Mouse (Mus musculus): Measurements from ENCODE around the gene Nlrx1. TPM values are rescaled to one million over a fixed set of nuclear protein-coding genes. Genes with fewer than 3 reads are reported as not detected.

Gene Nlrx1
- polyA plus RNA-seq, 1 experiment from 2014 or later = 5.6 TPM

DNA sequence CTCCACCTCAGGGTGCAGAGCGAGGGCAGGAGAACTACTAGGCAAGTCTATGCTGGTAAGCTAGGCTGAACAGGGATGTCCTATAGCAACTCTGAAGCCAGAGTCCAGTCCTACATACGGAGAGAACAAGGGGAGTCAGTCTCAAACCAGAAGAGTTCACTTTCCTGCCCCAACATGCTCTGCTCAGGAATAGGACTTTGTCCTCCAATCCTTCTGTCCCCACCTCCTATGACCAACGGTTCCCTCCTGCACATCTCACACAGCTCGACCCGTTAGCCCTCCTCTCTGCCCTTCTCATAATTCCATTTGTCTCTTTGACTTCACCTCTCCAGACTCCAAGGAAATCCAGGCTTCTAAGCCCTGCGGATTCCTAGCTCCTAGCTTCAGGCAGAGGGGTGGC lies 20.5 kb downstream of the Nlrx1 start:
- peaks cover 12% of the 10 kb centered on the region for H3K4me1 ChIP-seq (ENCODE audit: control insufficient read depth, insufficient read depth, low read length)
- WGBS = 83% methylated on average over 6 of the region's 6 CpGs
- ATAC-seq (ENCODE audit: low FRiP score, low TSS enrichment) = no peak
- H3K4me2 ChIP-seq (replicated peaks; ENCODE audit: low read depth, low read length) = no peak overlapping the region
- H3K27ac ChIP-seq (ENCODE audit: low read depth, low read length) = no peak overlapping the region
- no peaks in the 10 kb centered on the region for H3K9me3 ChIP-seq (ENCODE audit: control insufficient read depth, low read length)
- no peak overlapping the region for H3K4me3 ChIP-seq (ENCODE audit: low read length)
- H3K9ac ChIP-seq (ENCODE audit: low read depth, low read length) = no peak overlapping the region
- no peaks in the 10 kb centered on the region; the same call in 1 of the 2 replicates for H3K27me3 ChIP-seq (ENCODE audit: control insufficient read depth, insufficient read depth, low read length)
- no peaks in the 10 kb centered on the region for H3K36me3 ChIP-seq (ENCODE audit: control insufficient read depth, insufficient read depth, low read length)

DNA sequence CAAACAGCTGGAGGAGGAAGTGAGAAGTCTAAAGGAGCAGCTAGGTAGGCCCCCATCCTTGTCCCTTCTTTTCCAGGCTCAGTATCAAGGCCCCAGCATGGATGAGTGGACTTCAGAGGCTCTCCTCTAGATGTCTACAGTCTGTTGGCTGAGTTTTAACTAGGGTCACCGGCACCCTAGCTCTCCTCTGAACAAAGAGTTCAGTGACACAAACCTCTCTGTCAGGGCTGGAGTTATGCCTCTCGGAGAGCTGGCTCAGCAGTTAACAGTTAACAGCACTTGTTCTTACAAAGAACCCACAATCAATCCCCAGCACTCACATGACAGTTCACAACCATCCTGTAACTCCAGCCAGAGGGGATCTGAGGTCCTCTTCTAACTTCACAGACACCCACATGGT lies 24.8 kb downstream of the Nlrx1 start:
- H3K36me3 ChIP-seq (ENCODE audit: control insufficient read depth, insufficient read depth, low read length) = no peaks in the 10 kb centered on the region
- H3K27ac ChIP-seq (ENCODE audit: low read depth, low read length) = no peak overlapping the region
- no peak overlapping the region for H3K9ac ChIP-seq (ENCODE audit: low read depth, low read length)
- H3K4me3 ChIP-seq (ENCODE audit: low read length) = no peak overlapping the region
- H3K4me2 ChIP-seq (replicated peaks; ENCODE audit: low read depth, low read length) = no peak overlapping the region
- no peak for ATAC-seq (ENCODE audit: low FRiP score, low TSS enrichment)
- H3K27me3 ChIP-seq (ENCODE audit: control insufficient read depth, insufficient read depth, low read length) = no peaks in the 10 kb centered on the region
- WGBS = 25% methylated on average over 2 of the region's 2 CpGs
- no peaks in the 10 kb centered on the region for H3K4me1 ChIP-seq (ENCODE audit: control insufficient read depth, insufficient read depth, low read length)
- H3K9me3 ChIP-seq (ENCODE audit: control insufficient read depth, low read length) = no peaks in the 10 kb centered on the region

DNA sequence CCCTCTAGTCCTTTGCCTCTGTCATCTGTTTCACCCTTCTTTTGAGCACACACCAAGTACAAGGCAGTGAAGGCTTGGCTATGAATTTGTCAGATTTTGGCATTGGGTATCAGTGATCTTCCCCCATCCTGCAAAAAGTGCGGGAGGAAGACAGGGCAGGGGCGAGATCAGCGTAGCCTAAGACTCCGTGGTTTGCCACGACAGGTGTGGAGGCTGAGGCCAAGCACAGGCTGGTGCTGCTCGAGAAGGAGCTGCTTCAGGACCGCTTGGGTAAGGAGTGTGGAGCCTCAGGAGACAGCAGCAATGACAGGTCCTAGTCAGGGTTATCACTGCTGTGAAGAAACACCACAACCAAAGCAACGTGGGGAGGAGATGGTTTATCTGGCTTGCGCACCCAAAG lies 27.0 kb downstream of the Nlrx1 start:
- ATAC-seq (ENCODE audit: low FRiP score, low TSS enrichment) = no peak

DNA sequence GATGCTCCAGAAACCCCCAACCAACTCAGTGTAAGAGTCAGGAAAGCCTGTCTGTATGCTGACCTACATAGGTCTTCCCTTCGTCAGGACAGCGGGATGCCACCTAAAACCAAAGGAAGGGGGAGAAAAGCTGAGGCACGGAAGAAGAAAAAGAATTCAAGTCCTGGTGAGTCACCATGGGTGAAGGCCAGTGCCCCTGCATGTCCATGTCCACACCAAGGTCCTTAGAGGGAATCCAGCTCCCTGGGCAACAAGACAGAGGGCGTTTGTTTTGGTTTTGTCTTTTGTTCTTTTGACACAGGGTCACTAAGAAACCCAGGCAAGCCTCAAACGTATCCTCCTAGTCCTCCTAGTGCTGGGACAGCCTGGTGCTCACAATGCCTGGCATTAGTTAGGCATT lies 27.5 kb downstream of the Nlrx1 start:
- peaks cover 5% of the 10 kb centered on the region; the same call in 1 of the 2 replicates for H3K4me1 ChIP-seq (ENCODE audit: control insufficient read depth, insufficient read depth, low read length)
- no peaks in the 10 kb centered on the region for H3K27me3 ChIP-seq (ENCODE audit: control insufficient read depth, insufficient read depth, low read length)
- H3K4me2 ChIP-seq (replicated peaks; ENCODE audit: low read depth, low read length) = no peak overlapping the region
- no peak for ATAC-seq (ENCODE audit: low FRiP score, low TSS enrichment)
- no peaks in the 10 kb centered on the region for H3K36me3 ChIP-seq (ENCODE audit: control insufficient read depth, insufficient read depth, low read length)
- no peaks in the 10 kb centered on the region for H3K9me3 ChIP-seq (ENCODE audit: control insufficient read depth, low read length)
- no peak overlapping the region for H3K9ac ChIP-seq (ENCODE audit: low read depth, low read length)
- no peak overlapping the region for H3K27ac ChIP-seq (ENCODE audit: low read depth, low read length)
- 64% methylated on average over 5 of the region's 5 CpGs for WGBS
- H3K4me3 ChIP-seq (ENCODE audit: low read length) = no peak overlapping the region

More for the DNA sequence above, 27.0 kb downstream of the Nlrx1 start:
- 77% methylated on average over 9 of the region's 9 CpGs for WGBS
- H3K27ac ChIP-seq (ENCODE audit: low read depth, low read length) = no peak overlapping the region
- no peak overlapping the region for H3K4me2 ChIP-seq (replicated peaks; ENCODE audit: low read depth, low read length)
- no peaks in the 10 kb centered on the region for H3K9me3 ChIP-seq (ENCODE audit: control insufficient read depth, low read length)
- no peaks in the 10 kb centered on the region for H3K27me3 ChIP-seq (ENCODE audit: control insufficient read depth, insufficient read depth, low read length)
- no peak overlapping the region for H3K9ac ChIP-seq (ENCODE audit: low read depth, low read length)
- H3K4me1 ChIP-seq (ENCODE audit: control insufficient read depth, insufficient read depth, low read length) = peaks cover 3% of the 10 kb centered on the region; the same call in 1 of the 2 replicates
- H3K4me3 ChIP-seq (ENCODE audit: low read length) = no peak overlapping the region
- no peaks in the 10 kb centered on the region for H3K36me3 ChIP-seq (ENCODE audit: control insufficient read depth, insufficient read depth, low read length)

DNA sequence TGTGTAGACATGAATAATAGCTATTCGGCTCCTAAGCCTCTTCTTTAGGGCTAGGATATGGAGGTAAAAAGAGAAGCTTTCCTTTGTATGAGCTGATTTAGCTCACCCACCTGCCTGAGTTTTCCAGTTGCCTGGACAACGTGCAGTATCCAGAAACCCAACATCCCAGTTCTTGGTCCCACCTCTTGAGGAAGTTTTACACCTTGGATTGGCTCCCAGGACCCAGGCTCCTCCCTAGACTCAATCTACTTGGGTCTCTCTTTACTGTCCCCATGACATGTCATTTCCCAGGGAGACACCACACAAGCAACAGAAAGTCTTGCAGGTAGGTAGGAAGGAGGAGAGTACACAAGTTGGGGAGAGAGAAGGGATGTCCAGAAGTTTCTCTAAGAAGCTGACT lies 28.0 kb downstream of the Nlrx1 start, which contains the start of gene Ccdc153:
TSS of gene Ccdc153 (plus strand) at position 278 of the 400 bp plus-strand sequence.
- Histone ChIP-seq H3K9ac (ENCODE audit: low read depth, low read length) (no peak within 1 kb of the TSS), H3K4me1 (ENCODE audit: control insufficient read depth, insufficient read depth, low read length) (peaks cover 9% of the 10 kb centered on the region; the same call in 1 of the 2 replicates), H3K36me3 (ENCODE audit: control insufficient read depth, insufficient read depth, low read length) (no peaks in the 10 kb centered on the region), H3K4me2 (replicated peaks; ENCODE audit: low read depth, low read length) (no peak within 1 kb of the TSS), H3K4me3 (ENCODE audit: low read length) (no peak within 1 kb of the TSS), H3K9me3 (ENCODE audit: control insufficient read depth, low read length) (no peaks in the 10 kb centered on the region), H3K27ac (ENCODE audit: low read depth, low read length) (no peak within 1 kb of the TSS), H3K27me3 (ENCODE audit: control insufficient read depth, insufficient read depth, low read length) (no peaks in the 10 kb centered on the region)
- ATAC-seq (ENCODE audit: low FRiP score, low TSS enrichment) = no peak
- WGBS = 67% methylated on average over 2 of the region's 2 CpGs

DNA sequence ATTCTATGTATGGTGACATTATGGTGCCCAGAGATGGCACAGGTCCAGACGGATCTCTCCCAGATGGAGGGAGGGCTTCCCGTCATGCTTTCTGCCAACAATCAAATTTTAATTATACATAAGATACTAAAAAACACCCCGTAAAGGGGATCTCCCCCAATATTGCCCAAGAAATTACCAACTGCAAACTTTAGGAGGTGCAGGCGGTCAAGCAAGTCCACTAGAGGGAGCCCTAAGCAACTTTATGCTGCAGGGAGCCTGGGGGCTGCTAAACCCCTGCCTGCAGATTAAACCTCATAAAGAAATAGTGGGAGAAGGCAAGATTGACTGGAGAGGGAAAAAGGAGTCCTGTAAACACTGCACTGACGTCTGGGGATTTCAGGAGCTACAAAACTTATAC lies 29.0 kb downstream of the Nlrx1 start:
- H3K9ac ChIP-seq (ENCODE audit: low read depth, low read length) = no peak overlapping the region
- no peaks in the 10 kb centered on the region for H3K36me3 ChIP-seq (ENCODE audit: control insufficient read depth, insufficient read depth, low read length)
- no peaks in the 10 kb centered on the region for H3K9me3 ChIP-seq (ENCODE audit: control insufficient read depth, low read length)
- no peaks in the 10 kb centered on the region for H3K27me3 ChIP-seq (ENCODE audit: control insufficient read depth, insufficient read depth, low read length)
- H3K4me2 ChIP-seq (replicated peaks; ENCODE audit: low read depth, low read length) = no peak overlapping the region
- H3K27ac ChIP-seq (ENCODE audit: low read depth, low read length) = no peak overlapping the region
- H3K4me3 ChIP-seq (ENCODE audit: low read length) = no peak overlapping the region
- no peak for ATAC-seq (ENCODE audit: low FRiP score, low TSS enrichment)
- WGBS = 10% methylated on average over 5 of the region's 5 CpGs
- peaks cover 9% of the 10 kb centered on the region; the same call in 1 of the 2 replicates for H3K4me1 ChIP-seq (ENCODE audit: control insufficient read depth, insufficient read depth, low read length)

DNA sequence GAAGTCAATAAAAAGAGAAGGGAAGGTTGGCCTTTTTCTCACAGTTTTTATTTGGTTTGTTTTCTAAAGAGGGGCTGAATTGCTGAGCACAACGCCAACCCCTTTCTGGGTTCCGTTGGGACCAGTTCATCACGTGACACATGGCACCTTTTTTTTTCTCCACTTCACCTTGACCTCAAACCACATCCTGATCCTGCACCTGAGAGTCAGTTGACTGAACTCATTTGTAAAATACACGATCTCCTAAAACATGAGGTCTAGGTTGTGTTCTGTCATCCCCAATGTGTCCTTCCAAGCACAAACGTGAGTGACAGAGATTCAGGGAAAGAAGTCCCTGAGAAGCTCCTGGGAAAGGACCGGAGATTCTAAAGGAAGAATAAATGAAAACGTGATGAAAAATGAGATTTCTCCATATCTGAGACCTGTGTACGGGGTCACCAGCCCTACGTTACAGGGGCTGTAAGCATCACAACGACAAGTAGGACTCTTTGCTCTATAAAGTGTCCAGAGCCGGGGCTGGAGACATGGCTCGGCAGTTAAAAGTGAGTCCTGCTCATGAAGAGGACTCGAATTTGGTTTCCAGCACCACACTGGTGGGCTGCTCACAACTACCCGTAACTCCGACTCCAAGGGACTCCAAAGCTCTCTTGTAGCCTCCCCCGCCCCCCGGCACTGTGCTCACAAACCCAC lies 29.8 kb downstream of the Nlrx1 start:
- Histone ChIP-seq H3K9ac (ENCODE audit: low read depth, low read length) (no peak overlapping the region), H3K4me2 (replicated peaks; ENCODE audit: low read depth, low read length) (no peak overlapping the region), H3K27ac (ENCODE audit: low read depth, low read length) (no peak overlapping the region), H3K4me1 (ENCODE audit: control insufficient read depth, insufficient read depth, low read length) (peaks cover 9% of the 10 kb centered on the region; the same call in 1 of the 2 replicates), H3K27me3 (ENCODE audit: control insufficient read depth, insufficient read depth, low read length) (no peaks in the 10 kb centered on the region), H3K4me3 (ENCODE audit: low read length) (no peak overlapping the region), H3K36me3 (ENCODE audit: control insufficient read depth, insufficient read depth, low read length) (no peaks in the 10 kb centered on the region), H3K9me3 (ENCODE audit: control insufficient read depth, low read length) (no peaks in the 10 kb centered on the region)
- no peak for ATAC-seq (ENCODE audit: low FRiP score, low TSS enrichment)
- WGBS = 78% methylated on average over 17 of the region's 17 CpGs

DNA sequence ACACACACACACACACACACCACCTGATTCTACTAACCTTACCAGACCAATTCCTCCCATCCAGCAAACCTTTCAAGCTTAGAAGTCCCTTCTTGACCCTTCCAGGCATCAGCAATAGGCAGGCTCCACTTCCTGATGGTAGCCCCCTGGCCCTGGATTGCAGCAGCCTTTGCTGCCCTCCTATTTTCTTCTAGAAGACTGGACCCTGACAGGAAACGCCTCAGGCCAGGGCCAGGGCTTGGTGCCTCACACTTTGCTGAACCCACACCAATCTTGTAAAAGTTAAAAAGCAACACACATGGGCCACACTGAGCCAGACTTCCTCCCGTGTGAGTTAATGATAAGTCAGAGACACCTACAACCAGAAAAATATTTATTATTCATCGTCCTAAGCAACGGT lies 31.3 kb downstream of the Nlrx1 start:
- H3K9ac ChIP-seq (ENCODE audit: low read depth, low read length) = no peak overlapping the region
- no peak overlapping the region for H3K4me3 ChIP-seq (ENCODE audit: low read length)
- 49% methylated on average over 4 of the region's 4 CpGs for WGBS
- H3K9me3 ChIP-seq (ENCODE audit: control insufficient read depth, low read length) = no peaks in the 10 kb centered on the region
- H3K36me3 ChIP-seq (ENCODE audit: control insufficient read depth, insufficient read depth, low read length) = no peaks in the 10 kb centered on the region
- peak overlapping the region; percentile 51; the same call in 1 of the 2 replicates for H3K27ac ChIP-seq (ENCODE audit: low read depth, low read length)
- no peak for ATAC-seq (ENCODE audit: low FRiP score, low TSS enrichment)
- peaks cover 13% of the 10 kb centered on the region; the same call in 1 of the 2 replicates for H3K4me1 ChIP-seq (ENCODE audit: control insufficient read depth, insufficient read depth, low read length)
- H3K4me2 ChIP-seq (replicated peaks; ENCODE audit: low read depth, low read length) = no peak overlapping the region
- no peaks in the 10 kb centered on the region for H3K27me3 ChIP-seq (ENCODE audit: control insufficient read depth, insufficient read depth, low read length)

DNA sequence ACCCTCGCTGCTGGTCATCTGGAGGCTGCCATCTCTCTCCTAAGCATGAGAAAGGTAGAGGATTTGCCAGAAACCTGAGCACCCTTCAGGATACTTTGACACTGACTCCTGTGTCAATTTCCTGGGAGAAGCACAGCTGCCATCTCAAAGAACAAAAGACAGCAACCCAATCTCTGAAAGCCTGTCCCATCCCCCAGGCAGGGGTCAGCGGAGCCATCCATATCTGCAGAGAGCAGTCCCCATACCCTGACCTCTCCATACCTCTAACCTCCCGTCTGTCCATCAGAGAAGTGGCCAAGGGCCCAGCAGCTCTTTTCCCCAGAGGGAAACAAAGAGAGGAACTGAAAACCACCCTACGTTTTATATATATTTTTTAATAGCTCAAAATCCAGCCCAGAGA lies 31.8 kb downstream of the Nlrx1 start:
- Histone ChIP-seq H3K9ac (ENCODE audit: low read depth, low read length) (no peak overlapping the region), H3K4me2 (replicated peaks; ENCODE audit: low read depth, low read length) (no peak overlapping the region)
- WGBS = 43% methylated on average over 4 of the region's 4 CpGs

More for the DNA sequence above, 31.8 kb downstream of the Nlrx1 start:
- H3K27me3 ChIP-seq (ENCODE audit: control insufficient read depth, insufficient read depth, low read length) = no peaks in the 10 kb centered on the region
- no peak overlapping the region for H3K4me3 ChIP-seq (ENCODE audit: low read length)
- H3K4me1 ChIP-seq (ENCODE audit: control insufficient read depth, insufficient read depth, low read length) = peaks cover 17% of the 10 kb centered on the region; the same call in 1 of the 2 replicates
- no peaks in the 10 kb centered on the region for H3K36me3 ChIP-seq (ENCODE audit: control insufficient read depth, insufficient read depth, low read length)
- H3K27ac ChIP-seq (ENCODE audit: low read depth, low read length) = peak overlapping the region; percentile 67
- H3K9me3 ChIP-seq (ENCODE audit: control insufficient read depth, low read length) = no peaks in the 10 kb centered on the region
- ATAC-seq (ENCODE audit: low FRiP score, low TSS enrichment) = no peak

Measured in kidney, embryonic 14.5 days (tissue).